Mouse (Mus musculus): ENCODE results near the gene Eif3k.

GRCm38 (mm10) chr7:28971029-28971428, 10.6 kb downstream of the Eif3k start:
- TF ChIP-seq CTCF (IDR thresholded peaks at IDR 0.05; ENCODE audit: control insufficient read depth, insufficient read depth, insufficient replicate concordance, low read depth, low read length) (no peak), POLR2A (IDR thresholded peaks at IDR 0.05; ENCODE audit: control insufficient read depth, low read depth, low read length) (no peak)

All from testis, adult 2 months (tissue).